Mouse (Mus musculus) liver, embryonic 12.5 days (tissue): ENCODE measurements around the gene Plekha3. TPM values are rescaled to one million over a fixed set of nuclear protein-coding genes. Genes with fewer than 3 reads are reported as not detected.

Experiments used
- ATAC-seq: fragments of 200-750 bp; cut with Nextera tagmentation; 2 replicates; pipeline ENCODE4 v1.8.0; 2017; ENCODE audit warnings: moderate number of reproducible peaks, mild to moderate bottlenecking, moderate library complexity
- H3K27ac ChIP-seq: fragments of 300-500 bp; sonication (generic); 2 replicates; pipeline ENCODE4 v1.5.1; 2016; ENCODE audit warnings: mild to moderate bottlenecking
- H3K27me3 ChIP-seq: fragments of 300-500 bp; sonication (generic); replicated peaks from 2 replicates; pipeline ENCODE4 v1.6.1; 2016; ENCODE audit warnings: mild to moderate bottlenecking, moderate library complexity
- H3K36me3 ChIP-seq: fragments of 300-500 bp; sonication (generic); 2 replicates; pipeline ENCODE4 v1.6.1; 2016; ENCODE audit warnings: mild to moderate bottlenecking, moderate library complexity
- H3K4me1 ChIP-seq: fragments of 300-500 bp; sonication (generic); 2 replicates; pipeline ENCODE4 v1.6.1; 2016
- H3K4me2 ChIP-seq: fragments of 300-500 bp; sonication (generic); 2 replicates; pipeline ENCODE4 v1.6.1; 2016; ENCODE audit warnings: mild to moderate bottlenecking, moderate library complexity
- H3K4me3 ChIP-seq: fragments of 300-500 bp; sonication (generic); 2 replicates; pipeline ENCODE4 v1.5.1; 2016; ENCODE audit warnings: mild to moderate bottlenecking, moderate library complexity
- H3K9ac ChIP-seq: fragments of 300-500 bp; sonication (generic); 2 replicates; pipeline ENCODE4 v1.6.1; 2016; ENCODE audit warnings: mild to moderate bottlenecking, moderate library complexity
- H3K9me3 ChIP-seq: fragments of 300-500 bp; sonication (generic); replicated peaks from 2 replicates; pipeline ENCODE4 v1.6.1; 2016; ENCODE audit warnings: mild to moderate bottlenecking, moderate library complexity
- WGBS: fragments of 180-500 bp; shearing (Covaris S2); methylation state at CpG from one replicate; pipeline ENCODE4 v1.1.7; 2016; ENCODE audit not compliant: insufficient replicate concordance; 5-methylcytosine and 5-hydroxymethylcytosine counted together
- polyA plus RNA-seq: library from polyadenylated mRNA; unstranded; fragments of >200 nt; fragmentation: Nextera tagmentation; extraction: Ambion mirVana; gene quantifications from 2 replicates; pipeline ENCODE4 v1.2.1, GENCODE M21; 2016

The Plekha3 gene
- polyA plus RNA-seq: 9.0 and 9.4 TPM in 2 replicates

DNA sequence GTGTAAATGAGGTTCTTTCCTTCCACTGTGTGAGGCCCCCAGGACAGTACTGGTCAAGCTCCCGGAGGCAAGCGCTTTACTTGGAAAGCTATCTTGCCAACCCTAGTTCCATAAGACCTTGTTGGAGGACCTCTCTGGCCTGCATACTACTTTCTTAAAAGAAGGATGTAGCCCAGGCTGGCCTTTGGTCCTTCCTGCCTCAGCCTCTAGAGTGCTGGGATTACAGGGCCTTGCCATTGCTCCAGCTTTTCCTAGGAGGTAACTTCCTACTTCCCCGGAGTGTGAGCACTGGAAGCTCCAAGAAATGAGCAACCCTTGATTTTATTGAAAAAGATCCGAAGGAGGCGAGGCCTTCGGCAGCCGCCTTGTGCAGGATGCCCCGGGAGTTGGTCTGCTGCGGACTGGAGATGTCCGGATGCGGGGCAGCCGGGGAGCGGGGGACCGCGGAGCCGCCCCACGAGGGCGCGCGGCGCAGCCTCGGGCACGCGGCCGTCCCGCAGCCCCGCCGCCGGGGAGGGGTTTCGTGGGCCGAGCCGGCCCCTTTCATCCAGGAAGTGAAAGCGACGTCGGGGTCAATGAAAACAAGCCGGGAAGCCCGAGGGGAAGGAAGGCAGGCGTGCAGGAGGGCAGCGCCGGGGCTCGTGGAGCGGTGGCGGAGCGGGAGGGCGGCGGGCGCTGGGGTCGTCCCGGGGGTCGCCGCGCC, at the start of gene Plekha3:
TSS of gene Plekha3 (plus strand) at position 557 of the 703 bp plus-strand sequence.
- peak within 1 kb of the TSS; percentile 79 for H3K9ac ChIP-seq
- peak within 1 kb of the TSS; percentile 79 for H3K27ac ChIP-seq
- H3K4me3 ChIP-seq: peak within 1 kb of the TSS; percentile 86
- peak; percentile 71 for ATAC-seq
- WGBS: 3% methylated on average over 48 of the region's 52 CpGs
- peaks cover 54% of the 10 kb centered on the region for H3K4me1 ChIP-seq
- H3K4me2 ChIP-seq: peak within 1 kb of the TSS; percentile 75
- no peaks in the 10 kb centered on the region for H3K27me3 ChIP-seq
- H3K36me3 ChIP-seq: peaks cover 12% of the 10 kb centered on the region; the same call in 1 of the 2 replicates
- no peaks in the 10 kb centered on the region for H3K9me3 ChIP-seq

GRCm38 (mm10) chr2:76630293-76630692, 44.8 kb upstream of the Plekha3 start:
- H3K4me2 ChIP-seq: no peak overlapping the region
- no peak for ATAC-seq
- H3K27ac ChIP-seq: no peak overlapping the region
- peaks cover 60% of the 10 kb centered on the region for H3K36me3 ChIP-seq
- WGBS: 79% methylated on average over 12 of the region's 12 CpGs
- H3K9ac ChIP-seq: no peak overlapping the region
- no peaks in the 10 kb centered on the region for H3K27me3 ChIP-seq
- H3K9me3 ChIP-seq: 0 out of 2 replicates have a peak, but pooled peaks cover 6% of the 10 kb centered on the region
- no peak overlapping the region for H3K4me3 ChIP-seq
- no peaks in the 10 kb centered on the region for H3K4me1 ChIP-seq

DNA sequence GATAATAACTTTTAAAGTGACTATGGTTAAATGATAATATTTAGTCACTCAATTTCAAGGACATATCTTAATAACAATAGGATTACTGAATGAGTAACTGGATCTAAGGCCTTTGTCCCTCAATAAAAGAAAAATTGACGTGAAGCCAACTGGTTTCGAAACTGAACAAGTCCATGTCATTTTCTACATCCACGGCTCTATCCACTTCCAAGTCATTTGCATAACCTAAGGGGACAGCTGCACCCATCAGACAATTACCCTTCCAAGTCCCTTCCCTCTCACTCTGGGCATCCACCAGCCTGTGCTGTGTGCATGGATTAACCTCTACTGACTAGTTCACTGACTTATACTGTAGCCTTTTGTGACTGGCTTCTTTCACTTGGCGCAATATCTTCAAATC, 43.5 kb upstream of the Plekha3 start:
- no peak overlapping the region for H3K9ac ChIP-seq
- WGBS: 83% methylated on average over 4 of the region's 4 CpGs
- H3K36me3 ChIP-seq: peaks cover 58% of the 10 kb centered on the region
- no peak overlapping the region for H3K4me3 ChIP-seq
- ATAC-seq: no peak
- no peaks in the 10 kb centered on the region for H3K27me3 ChIP-seq
- H3K4me2 ChIP-seq: no peak overlapping the region
- H3K27ac ChIP-seq: no peak overlapping the region
- H3K9me3 ChIP-seq: 0 out of 2 replicates have a peak, but pooled peaks cover 4% of the 10 kb centered on the region
- no peaks in the 10 kb centered on the region for H3K4me1 ChIP-seq

DNA sequence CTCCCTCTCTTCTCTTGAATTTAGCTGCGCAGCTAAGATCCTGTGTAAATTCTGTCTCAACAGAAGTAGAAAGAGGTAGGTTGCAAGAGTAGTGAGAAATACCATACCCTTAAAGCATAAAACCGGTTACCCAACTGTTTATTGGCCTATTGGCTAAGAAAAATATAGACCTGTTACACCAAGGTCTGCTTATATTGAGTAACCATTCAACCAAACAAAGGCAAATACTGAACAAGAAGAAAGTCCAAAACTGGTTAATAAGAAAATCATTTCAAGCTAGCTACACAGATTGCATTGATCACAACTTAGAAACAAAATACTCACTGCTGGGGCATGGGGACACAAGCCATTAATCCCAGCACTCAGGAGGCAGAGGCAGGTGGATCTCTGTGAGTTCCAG, 35.4 kb upstream of the Plekha3 start:
- Histone ChIP-seq H3K9ac (no peak overlapping the region), H3K4me1 (peaks cover 13% of the 10 kb centered on the region; the same call in 1 of the 2 replicates), H3K27me3 (no peaks in the 10 kb centered on the region), H3K4me3 (no peak overlapping the region), H3K27ac (no peak overlapping the region), H3K36me3 (peaks cover 41% of the 10 kb centered on the region), H3K9me3 (no peaks in the 10 kb centered on the region), H3K4me2 (no peak overlapping the region)
- WGBS: 75% methylated on average over 2 of the region's 2 CpGs
- ATAC-seq: no peak

GRCm38 (mm10) chr2:76643801-76644200, 31.3 kb upstream of the Plekha3 start:
- H3K4me3 ChIP-seq: no peak overlapping the region
- ATAC-seq: no peak
- no peak overlapping the region for H3K27ac ChIP-seq
- H3K36me3 ChIP-seq: peaks cover 13% of the 10 kb centered on the region
- no peaks in the 10 kb centered on the region for H3K27me3 ChIP-seq
- no peak overlapping the region for H3K9ac ChIP-seq
- H3K9me3 ChIP-seq: no peaks in the 10 kb centered on the region
- H3K4me2 ChIP-seq: no peak overlapping the region
- peaks cover 26% of the 10 kb centered on the region for H3K4me1 ChIP-seq

- peak overlapping the region; percentile 100 for H3K4me2 ChIP-seq
- peak overlapping the region; percentile 77 for H3K4me3 ChIP-seq
- peaks cover 28% of the 10 kb centered on the region for H3K4me1 ChIP-seq
- ATAC-seq: no peak
- WGBS: 2% methylated on average over 32 of the region's 32 CpGs
- no peaks in the 10 kb centered on the region for H3K27me3 ChIP-seq
- H3K27ac ChIP-seq: peak overlapping the region; percentile 68
- no peaks in the 10 kb centered on the region for H3K9me3 ChIP-seq
- peak overlapping the region; percentile 78 for H3K9ac ChIP-seq
- peaks cover 2% of the 10 kb centered on the region; the same call in 1 of the 2 replicates for H3K36me3 ChIP-seq
These were observed 27.6 kb upstream of the Plekha3 start for GRCm38 (mm10) chr2:76647441-76647869.

DNA sequence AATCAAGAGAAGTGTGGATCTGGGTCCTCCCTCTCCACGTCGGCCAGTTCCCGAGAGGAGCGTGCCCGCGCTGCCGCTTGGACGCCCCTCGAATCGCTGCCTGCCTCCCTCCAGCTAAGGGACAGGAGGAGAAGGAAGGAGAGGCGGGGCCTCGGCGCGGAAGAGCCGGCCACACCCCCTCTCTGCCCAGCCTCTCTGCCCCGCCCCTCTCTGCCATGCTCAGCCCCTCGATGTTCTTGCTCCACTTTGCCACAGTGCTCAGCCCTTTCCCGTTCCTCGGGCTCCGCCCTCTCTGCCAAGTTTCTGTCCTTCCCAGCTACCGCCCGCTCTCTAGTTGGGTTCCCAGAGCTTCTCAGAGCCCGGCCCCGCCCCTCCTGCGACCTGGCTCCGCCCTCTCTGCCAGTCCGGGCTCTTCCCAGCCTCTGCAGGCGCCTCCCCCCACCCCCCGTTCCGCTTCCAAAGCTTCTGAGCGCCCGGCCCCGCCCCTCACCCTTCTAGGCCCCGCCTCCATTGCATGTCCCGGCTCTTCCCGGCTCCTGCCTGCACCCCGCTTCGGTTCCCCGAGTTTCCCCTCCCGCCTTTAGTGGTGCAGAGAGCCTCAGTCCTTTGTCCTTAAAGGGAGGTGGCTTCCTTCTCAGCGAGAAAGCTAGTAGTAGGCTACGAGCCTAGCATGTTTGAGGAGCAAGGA, 27.1 kb upstream of the Plekha3 start, which contains the start of the genes Prkra and Pjvk:
TSS of gene Prkra (minus strand) at position 133 of the 688 bp plus-strand sequence.
TSS of gene Pjvk (plus strand) at position 594 of the 688 bp plus-strand sequence.
- no peaks in the 10 kb centered on the region for H3K36me3 ChIP-seq
- ATAC-seq: peak; percentile 96
- WGBS: under 1% methylated on average over 38 of the region's 42 CpGs

DNA sequence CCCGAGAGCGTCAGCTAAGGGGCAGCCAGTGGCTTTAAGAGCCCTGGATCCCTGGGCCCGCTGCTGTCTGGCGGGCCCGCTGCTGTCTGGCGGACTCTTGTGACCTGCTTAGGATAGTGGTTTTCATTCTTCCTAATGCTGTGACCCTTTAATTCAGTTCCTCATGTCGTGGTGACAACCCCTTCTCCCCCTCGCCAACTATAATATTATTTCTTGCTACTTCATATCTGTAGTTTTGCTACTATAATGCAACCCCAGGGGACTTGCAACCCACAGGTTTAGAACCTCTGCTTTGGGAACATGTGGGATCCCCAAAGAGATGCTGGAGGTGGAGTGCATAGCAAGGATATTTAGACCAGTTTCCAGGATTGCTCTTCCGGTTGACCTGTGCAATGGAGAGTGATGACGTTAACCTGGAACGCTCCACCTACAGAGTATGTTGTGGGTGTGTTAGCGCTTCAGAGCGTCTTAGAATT, 26.4 kb upstream of the Plekha3 start:
- ATAC-seq: peak; percentile 19; the same call in 1 of the 2 replicates
- H3K4me1 ChIP-seq: peaks cover 25% of the 10 kb centered on the region
- H3K27ac ChIP-seq: peak overlapping the region; percentile 68
- peak overlapping the region; percentile 77 for H3K4me3 ChIP-seq
- H3K27me3 ChIP-seq: no peaks in the 10 kb centered on the region
- H3K36me3 ChIP-seq: no peaks in the 10 kb centered on the region
- peak overlapping the region; percentile 100 for H3K4me2 ChIP-seq
- WGBS: 36% methylated on average over 13 of the region's 13 CpGs
- peak overlapping the region; percentile 78 for H3K9ac ChIP-seq
- no peaks in the 10 kb centered on the region for H3K9me3 ChIP-seq

More for the DNA sequence above, 27.1 kb upstream of the Plekha3 start, which contains the start of the genes Prkra and Pjvk:
- peak within 1 kb of the TSS; percentile 78 for H3K9ac ChIP-seq
- H3K4me2 ChIP-seq: peak within 1 kb of the TSS; percentile 100
- H3K4me1 ChIP-seq: peaks cover 28% of the 10 kb centered on the region
- H3K4me3 ChIP-seq: peak within 1 kb of the TSS; percentile 77
- peak within 1 kb of the TSS; percentile 68 for H3K27ac ChIP-seq
- H3K9me3 ChIP-seq: no peaks in the 10 kb centered on the region
- H3K27me3 ChIP-seq: no peaks in the 10 kb centered on the region

DNA sequence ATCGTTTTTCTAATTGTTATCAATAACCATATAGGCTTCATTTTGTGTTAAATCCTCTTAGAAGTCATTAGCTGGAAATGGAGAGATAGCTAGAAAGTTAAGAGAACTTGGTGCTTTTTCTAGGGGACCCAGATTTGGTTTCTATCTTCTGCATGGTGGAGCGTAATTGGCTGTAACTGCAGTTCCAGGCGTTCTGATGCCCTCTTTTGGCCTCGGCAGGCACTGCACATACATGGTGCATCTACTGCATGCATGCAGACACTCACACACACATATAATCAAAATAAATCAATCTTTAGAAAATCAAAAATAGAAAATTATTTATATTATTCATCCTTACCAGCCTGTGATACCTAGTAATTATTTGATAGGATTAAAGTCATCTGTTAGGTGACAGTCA, 22.0 kb upstream of the Plekha3 start:
- no peaks in the 10 kb centered on the region for H3K36me3 ChIP-seq
- H3K4me3 ChIP-seq: no peak overlapping the region
- no peak overlapping the region for H3K9ac ChIP-seq
- H3K9me3 ChIP-seq: no peaks in the 10 kb centered on the region
- no peak for ATAC-seq
- no peaks in the 10 kb centered on the region for H3K27me3 ChIP-seq
- no peak overlapping the region for H3K4me2 ChIP-seq
- H3K27ac ChIP-seq: no peak overlapping the region
- H3K4me1 ChIP-seq: peaks cover 5% of the 10 kb centered on the region
- WGBS: 77% methylated on average over 4 of the region's 4 CpGs

DNA sequence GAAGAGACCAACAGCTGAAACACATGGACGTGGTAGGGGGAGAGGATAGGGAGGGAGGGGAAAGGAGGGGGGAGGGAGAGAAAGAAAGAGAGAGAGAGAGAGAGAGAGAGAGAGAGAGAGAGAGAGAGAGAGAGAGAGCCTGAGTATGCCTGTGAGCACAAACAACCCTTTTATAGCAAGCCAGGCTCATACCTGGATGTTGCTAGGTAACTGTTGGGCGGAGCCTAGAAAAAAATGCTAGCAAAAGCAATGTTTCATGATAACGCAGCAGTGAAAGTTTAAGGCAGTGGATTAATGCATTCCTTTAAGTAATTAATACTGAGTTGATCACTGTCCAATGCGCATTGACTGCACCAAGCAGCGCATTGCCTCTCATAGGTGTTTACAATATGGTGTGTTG, 20.4 kb upstream of the Plekha3 start:
- 77% methylated on average over 5 of the region's 5 CpGs for WGBS
- Histone ChIP-seq H3K9me3 (no peaks in the 10 kb centered on the region), H3K36me3 (no peaks in the 10 kb centered on the region), H3K27ac (no peak overlapping the region), H3K4me3 (no peak overlapping the region), H3K4me2 (no peak overlapping the region), H3K4me1 (no peaks in the 10 kb centered on the region), H3K9ac (no peak overlapping the region), H3K27me3 (no peaks in the 10 kb centered on the region)
- ATAC-seq: no peak

- Histone ChIP-seq H3K36me3 (no peaks in the 10 kb centered on the region), H3K27me3 (no peaks in the 10 kb centered on the region), H3K9ac (no peak overlapping the region), H3K4me2 (no peak overlapping the region), H3K4me3 (no peak overlapping the region), H3K9me3 (no peaks in the 10 kb centered on the region), H3K4me1 (no peaks in the 10 kb centered on the region), H3K27ac (no peak overlapping the region)
- WGBS: 70% methylated on average over 3 of the region's 3 CpGs
- ATAC-seq: no peak
These were observed 19.6 kb upstream of the Plekha3 start for GRCm38 (mm10) chr2:76655444-76655843.

DNA sequence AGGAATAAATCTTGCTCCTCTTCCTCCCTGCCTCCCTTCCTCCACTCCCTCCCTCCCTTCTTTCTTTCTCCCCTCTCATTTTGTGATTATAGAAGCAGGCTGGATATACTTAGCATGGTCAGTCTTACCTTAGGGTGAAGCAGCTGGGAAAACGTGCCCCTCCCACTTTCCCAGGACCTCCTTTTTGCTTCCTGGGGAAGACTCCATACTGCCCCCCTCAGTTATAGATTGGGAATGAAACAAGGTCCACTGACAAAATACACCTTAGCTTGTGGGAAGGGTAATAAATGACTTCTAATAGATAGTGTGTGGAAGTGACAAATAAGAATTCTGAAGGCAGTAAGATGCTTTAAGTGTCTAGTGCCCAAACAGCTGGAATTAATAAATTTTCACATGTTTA, 19.1 kb upstream of the Plekha3 start:
- no peak overlapping the region for H3K4me2 ChIP-seq
- no peaks in the 10 kb centered on the region for H3K9me3 ChIP-seq
- H3K27ac ChIP-seq: no peak overlapping the region
- H3K4me3 ChIP-seq: no peak overlapping the region
- no peaks in the 10 kb centered on the region for H3K36me3 ChIP-seq
- H3K9ac ChIP-seq: no peak overlapping the region
- H3K4me1 ChIP-seq: no peaks in the 10 kb centered on the region
- 15% methylated on average over 1 of the region's 1 CpGs for WGBS
- ATAC-seq: no peak
- H3K27me3 ChIP-seq: no peaks in the 10 kb centered on the region
